Mouse (Mus musculus): Measurements from ENCODE around the gene Kmt2e. TPM values are rescaled to one million over a fixed set of nuclear protein-coding genes. Genes with fewer than 3 reads are reported as not detected.
A peak's percentile ranks its signal among the peaks of the same experiment; 100 is the strongest.

The Kmt2e gene
- polyA plus RNA-seq, 1 experiment from 2014 or later, result 162 TPM

DNA sequence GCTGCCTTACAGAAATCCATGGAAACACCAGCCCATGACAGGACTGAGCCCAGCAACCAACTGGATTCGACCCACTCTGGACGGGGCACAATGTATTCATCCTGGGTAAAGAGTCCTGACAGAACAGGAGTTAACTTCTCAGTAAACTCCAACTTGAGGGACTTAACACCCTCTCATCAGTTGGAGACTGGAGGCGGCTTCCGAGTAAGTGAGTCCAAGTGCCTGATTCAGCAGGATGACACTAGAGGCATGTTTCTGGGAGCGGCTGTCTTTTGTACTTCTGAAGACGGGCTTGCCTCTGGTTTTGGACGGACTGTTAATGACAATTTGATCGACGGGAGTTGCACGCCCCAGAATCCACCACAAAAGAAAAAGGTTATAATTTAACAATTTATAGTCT, 63.7 kb downstream of the Kmt2e start:
- Histone ChIP-seq H3K36me3 (ENCODE audit: control insufficient read depth, insufficient read depth, low read length) (peaks cover 55% of the 10 kb centered on the region), H3K9ac (ENCODE audit: low read depth, low read length) (no peak overlapping the region), H3K4me1 (ENCODE audit: control insufficient read depth, insufficient read depth, low read length) (no peaks in the 10 kb centered on the region), H3K9me3 (replicated peaks; ENCODE audit: control insufficient read depth, low read length, poor library complexity, severe bottlenecking) (no peaks in the 10 kb centered on the region), H3K4me3 (ENCODE audit: low read depth, low read length) (no peak overlapping the region), H3K27ac (ENCODE audit: low read length) (no peak overlapping the region), H3K27me3 (ENCODE audit: control insufficient read depth, insufficient read depth, low read depth, low read length) (no peaks in the 10 kb centered on the region), H3K4me2 (ENCODE audit: low read length) (no peak overlapping the region)
- ATAC-seq, result no peak
- WGBS, result 87% methylated on average over 10 of the region's 10 CpGs

DNA sequence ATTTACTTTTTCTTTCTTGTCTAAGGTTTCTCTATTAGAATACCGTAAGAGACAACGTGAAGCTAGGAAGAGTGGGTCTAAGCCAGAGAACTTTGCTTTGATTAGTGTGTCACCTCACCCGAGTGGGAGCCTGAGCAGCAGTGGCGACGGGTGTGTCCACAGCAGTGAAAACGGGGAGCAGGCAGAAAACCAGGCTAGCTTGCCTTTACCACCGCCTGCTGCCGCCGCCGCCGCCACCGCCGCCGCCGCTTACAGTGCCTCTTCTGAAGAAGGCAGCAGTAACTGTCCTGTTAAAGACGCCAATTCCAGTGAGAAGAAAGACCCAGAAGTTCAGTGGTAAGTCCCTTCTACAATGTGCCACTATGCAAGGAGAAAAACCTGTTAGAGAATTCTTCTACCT, 65.0 kb downstream of the Kmt2e start:
- H3K9me3 ChIP-seq (replicated peaks; ENCODE audit: control insufficient read depth, low read length, poor library complexity, severe bottlenecking), result no peaks in the 10 kb centered on the region
- no peak overlapping the region for H3K9ac ChIP-seq (ENCODE audit: low read depth, low read length)
- 95% methylated on average over 16 of the region's 16 CpGs for WGBS
- no peaks in the 10 kb centered on the region for H3K27me3 ChIP-seq (ENCODE audit: control insufficient read depth, insufficient read depth, low read depth, low read length)
- no peak for ATAC-seq
- no peak overlapping the region for H3K27ac ChIP-seq (ENCODE audit: low read length)
- H3K4me3 ChIP-seq (ENCODE audit: low read depth, low read length), result no peak overlapping the region
- H3K4me2 ChIP-seq (ENCODE audit: low read length), result no peak overlapping the region
- H3K36me3 ChIP-seq (ENCODE audit: control insufficient read depth, insufficient read depth, low read length), result peaks cover 51% of the 10 kb centered on the region
- H3K4me1 ChIP-seq (ENCODE audit: control insufficient read depth, insufficient read depth, low read length), result no peaks in the 10 kb centered on the region

DNA sequence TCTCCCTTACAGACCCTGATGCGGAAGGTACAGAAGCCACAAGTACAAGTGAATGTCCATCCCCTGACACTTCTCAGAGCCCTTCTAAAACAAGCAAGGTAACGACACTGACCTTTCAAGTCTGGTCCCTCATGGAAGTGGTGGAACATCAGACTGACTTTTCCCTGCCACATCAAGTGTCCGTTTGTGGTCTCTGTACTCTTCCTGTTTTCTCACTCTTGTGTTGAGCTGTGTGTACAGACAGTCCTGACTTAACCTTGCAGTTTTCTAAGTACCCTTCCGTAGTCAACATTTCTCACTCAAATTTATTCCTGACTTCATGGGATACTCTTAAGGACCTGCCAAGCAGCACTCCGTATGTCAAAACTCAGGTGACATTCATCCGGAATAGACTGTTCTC, 66.5 kb downstream of the Kmt2e start:
- 89% methylated on average over 6 of the region's 6 CpGs for WGBS
- H3K9me3 ChIP-seq (replicated peaks; ENCODE audit: control insufficient read depth, low read length, poor library complexity, severe bottlenecking), result no peaks in the 10 kb centered on the region
- H3K27ac ChIP-seq (ENCODE audit: low read length), result no peak overlapping the region
- H3K4me3 ChIP-seq (ENCODE audit: low read depth, low read length), result no peak overlapping the region
- no peak overlapping the region for H3K4me2 ChIP-seq (ENCODE audit: low read length)
- no peak for ATAC-seq
- H3K36me3 ChIP-seq (ENCODE audit: control insufficient read depth, insufficient read depth, low read length), result peaks cover 45% of the 10 kb centered on the region
- H3K9ac ChIP-seq (ENCODE audit: low read depth, low read length), result no peak overlapping the region
- no peaks in the 10 kb centered on the region for H3K4me1 ChIP-seq (ENCODE audit: control insufficient read depth, insufficient read depth, low read length)
- no peaks in the 10 kb centered on the region for H3K27me3 ChIP-seq (ENCODE audit: control insufficient read depth, insufficient read depth, low read depth, low read length)

DNA sequence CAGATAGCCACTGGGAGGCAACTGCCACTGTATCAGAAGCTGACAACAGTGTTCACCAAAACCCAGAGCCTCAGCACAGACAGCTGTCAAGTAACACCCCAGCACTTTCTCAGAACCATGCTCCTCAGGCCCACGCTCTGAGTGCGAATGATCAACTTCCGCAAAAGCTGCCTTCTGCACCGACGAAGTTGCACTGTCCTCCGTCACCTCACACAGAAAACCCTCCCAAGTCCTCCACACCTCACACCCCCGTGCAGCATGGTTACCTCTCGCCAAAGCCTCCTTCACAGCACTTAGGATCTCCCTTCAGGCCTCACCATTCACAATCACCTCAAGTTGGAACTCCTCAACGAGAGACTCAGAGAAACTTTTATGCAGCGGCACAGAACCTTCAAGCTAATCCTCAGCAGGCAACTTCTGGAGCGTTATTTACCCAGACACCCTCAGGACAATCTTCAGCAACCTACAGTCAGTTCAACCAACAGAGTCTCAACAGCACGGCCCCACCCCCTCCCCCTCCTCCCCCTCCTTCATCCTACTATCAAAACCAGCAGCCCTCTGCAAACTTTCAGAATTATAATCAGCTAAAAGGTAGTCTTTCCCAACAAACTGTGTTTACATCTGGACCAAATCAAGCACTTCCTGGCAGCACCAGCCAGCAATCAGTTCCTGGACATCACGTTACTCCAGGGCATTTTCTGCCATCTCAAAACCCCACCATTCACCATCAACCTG, 67.5 kb downstream of the Kmt2e start:
- H3K36me3 ChIP-seq (ENCODE audit: control insufficient read depth, insufficient read depth, low read length), result peaks cover 40% of the 10 kb centered on the region
- no peaks in the 10 kb centered on the region for H3K9me3 ChIP-seq (replicated peaks; ENCODE audit: control insufficient read depth, low read length, poor library complexity, severe bottlenecking)
- no peak overlapping the region for H3K4me3 ChIP-seq (ENCODE audit: low read depth, low read length)
- ATAC-seq, result 0 out of 2 replicates have a peak, but pooled peaks have one; percentile 24
- H3K27me3 ChIP-seq (ENCODE audit: control insufficient read depth, insufficient read depth, low read depth, low read length), result no peaks in the 10 kb centered on the region
- 73% methylated on average over 13 of the region's 13 CpGs for WGBS
- no peak overlapping the region for H3K4me2 ChIP-seq (ENCODE audit: low read length)
- H3K4me1 ChIP-seq (ENCODE audit: control insufficient read depth, insufficient read depth, low read length), result no peaks in the 10 kb centered on the region
- H3K9ac ChIP-seq (ENCODE audit: low read depth, low read length), result no peak overlapping the region
- H3K27ac ChIP-seq (ENCODE audit: low read length), result no peak overlapping the region

DNA sequence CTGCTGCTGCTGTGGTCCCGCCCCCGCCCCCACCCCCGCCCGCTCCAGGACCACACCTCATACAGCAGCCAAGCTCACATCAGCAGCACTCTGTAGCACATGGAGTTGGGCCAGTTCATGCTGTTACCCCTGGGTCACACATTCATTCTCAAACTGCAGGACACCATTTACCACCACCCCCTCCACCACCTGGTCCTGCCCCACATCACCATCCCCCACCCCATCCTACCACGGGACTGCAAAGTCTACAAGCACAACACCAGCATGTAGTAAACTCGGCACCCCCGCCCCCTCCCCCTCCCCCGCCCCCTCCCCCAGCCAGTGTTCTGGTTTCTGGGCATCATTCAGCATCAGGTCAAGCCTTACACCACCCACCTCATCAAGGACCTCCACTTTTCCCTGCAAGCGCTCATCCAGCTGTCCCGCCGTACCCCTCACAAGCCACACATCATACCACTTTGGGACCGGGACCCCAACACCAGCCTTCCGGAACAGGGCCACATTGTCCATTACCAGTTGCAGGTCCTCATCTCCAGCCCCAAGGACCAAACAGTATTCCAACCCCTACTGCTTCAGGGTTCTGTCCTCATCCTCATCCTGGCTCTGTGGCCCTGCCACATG, 68.2 kb downstream of the Kmt2e start:
- H3K9ac ChIP-seq (ENCODE audit: low read depth, low read length), result no peak overlapping the region
- WGBS, result 87% methylated on average over 12 of the region's 13 CpGs
- no peak overlapping the region for H3K4me2 ChIP-seq (ENCODE audit: low read length)
- H3K4me1 ChIP-seq (ENCODE audit: control insufficient read depth, insufficient read depth, low read length), result no peaks in the 10 kb centered on the region
- no peak overlapping the region for H3K27ac ChIP-seq (ENCODE audit: low read length)
- H3K9me3 ChIP-seq (replicated peaks; ENCODE audit: control insufficient read depth, low read length, poor library complexity, severe bottlenecking), result no peaks in the 10 kb centered on the region
- no peak overlapping the region for H3K4me3 ChIP-seq (ENCODE audit: low read depth, low read length)
- ATAC-seq, result peak; percentile 30; the same call in 1 of the 2 replicates
- no peaks in the 10 kb centered on the region for H3K27me3 ChIP-seq (ENCODE audit: control insufficient read depth, insufficient read depth, low read depth, low read length)
- H3K36me3 ChIP-seq (ENCODE audit: control insufficient read depth, insufficient read depth, low read length), result peaks cover 37% of the 10 kb centered on the region

DNA sequence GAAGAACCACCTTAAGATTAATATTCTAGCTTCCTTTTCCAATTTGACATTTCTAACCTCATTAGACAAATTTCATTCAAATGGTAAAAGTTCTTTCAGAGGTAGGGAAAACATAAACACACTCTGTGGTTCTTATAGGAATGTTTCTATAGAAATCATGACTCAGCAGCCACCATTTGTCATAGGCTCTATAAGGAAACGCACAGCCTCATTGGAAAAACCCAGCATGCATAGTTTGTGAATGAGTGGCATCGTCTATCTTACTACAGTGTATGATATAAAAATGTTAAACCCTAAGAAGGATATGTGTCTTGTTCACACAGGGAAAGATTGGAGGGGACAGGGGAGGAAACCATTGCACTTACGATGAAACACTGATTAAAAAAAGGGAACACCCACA, 71.3 kb downstream of the Kmt2e start:
- Histone ChIP-seq H3K4me2 (ENCODE audit: low read length) (no peak overlapping the region), H3K9me3 (replicated peaks; ENCODE audit: control insufficient read depth, low read length, poor library complexity, severe bottlenecking) (no peaks in the 10 kb centered on the region), H3K4me3 (ENCODE audit: low read depth, low read length) (no peak overlapping the region), H3K27ac (ENCODE audit: low read length) (no peak overlapping the region), H3K27me3 (ENCODE audit: control insufficient read depth, insufficient read depth, low read depth, low read length) (no peaks in the 10 kb centered on the region), H3K36me3 (ENCODE audit: control insufficient read depth, insufficient read depth, low read length) (peaks cover 26% of the 10 kb centered on the region), H3K9ac (ENCODE audit: low read depth, low read length) (no peak overlapping the region), H3K4me1 (ENCODE audit: control insufficient read depth, insufficient read depth, low read length) (no peaks in the 10 kb centered on the region)
- ATAC-seq, result no peak
- 92% methylated on average over 3 of the region's 3 CpGs for WGBS

DNA sequence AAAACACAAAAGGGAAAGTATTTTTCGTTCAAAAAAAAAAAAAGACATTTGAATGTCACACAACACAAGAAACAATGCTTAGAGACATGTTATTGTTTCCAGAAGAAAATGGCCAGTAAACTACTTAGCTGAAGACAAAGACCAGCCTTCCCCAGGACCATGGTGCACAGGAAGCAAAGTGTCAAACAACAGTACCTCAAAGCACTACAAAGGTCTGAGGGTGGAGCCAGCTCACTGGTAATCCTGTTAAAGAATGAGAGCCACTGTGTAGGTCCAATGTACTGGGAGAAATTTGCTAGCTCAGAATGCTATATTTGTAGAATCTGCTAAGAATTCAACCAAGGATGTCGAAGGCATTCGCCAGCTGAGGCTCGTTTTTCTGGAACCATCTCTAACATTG, 73.0 kb downstream of the Kmt2e start:
- 64% methylated on average over 4 of the region's 4 CpGs for WGBS
- Histone ChIP-seq H3K4me1 (ENCODE audit: control insufficient read depth, insufficient read depth, low read length) (no peaks in the 10 kb centered on the region), H3K36me3 (ENCODE audit: control insufficient read depth, insufficient read depth, low read length) (peaks cover 16% of the 10 kb centered on the region), H3K4me2 (ENCODE audit: low read length) (no peak overlapping the region), H3K27ac (ENCODE audit: low read length) (peak overlapping the region; percentile 29; the same call in 1 of the 2 replicates), H3K9ac (ENCODE audit: low read depth, low read length) (no peak overlapping the region), H3K4me3 (ENCODE audit: low read depth, low read length) (no peak overlapping the region), H3K27me3 (ENCODE audit: control insufficient read depth, insufficient read depth, low read depth, low read length) (no peaks in the 10 kb centered on the region), H3K9me3 (replicated peaks; ENCODE audit: control insufficient read depth, low read length, poor library complexity, severe bottlenecking) (no peaks in the 10 kb centered on the region)
- ATAC-seq, result no peak

DNA sequence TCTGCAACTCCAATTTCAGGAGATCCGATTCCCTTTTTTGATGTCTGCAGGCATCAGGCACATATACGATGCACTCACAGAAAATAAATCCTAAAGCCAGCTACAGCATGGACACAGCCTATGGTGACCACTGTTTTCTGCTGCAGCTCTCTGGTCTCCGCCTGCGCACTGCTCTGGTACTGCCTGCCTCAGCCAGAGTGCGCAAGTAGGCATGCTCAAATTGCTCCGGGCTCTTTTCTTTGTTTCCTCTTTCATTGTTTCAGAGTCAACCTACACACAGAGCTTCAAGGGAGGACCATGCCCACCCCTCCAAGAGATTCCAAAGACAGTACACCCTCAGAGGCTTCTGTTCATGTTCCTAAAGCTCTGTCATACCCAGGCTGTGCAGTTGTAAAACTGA, 74.4 kb downstream of the Kmt2e start:
- peaks cover 20% of the 10 kb centered on the region for H3K36me3 ChIP-seq (ENCODE audit: control insufficient read depth, insufficient read depth, low read length)
- ATAC-seq, result no peak
- no peak overlapping the region for H3K4me3 ChIP-seq (ENCODE audit: low read depth, low read length)
- no peaks in the 10 kb centered on the region for H3K4me1 ChIP-seq (ENCODE audit: control insufficient read depth, insufficient read depth, low read length)
- no peak overlapping the region for H3K4me2 ChIP-seq (ENCODE audit: low read length)
- H3K9ac ChIP-seq (ENCODE audit: low read depth, low read length), result no peak overlapping the region
- H3K9me3 ChIP-seq (replicated peaks; ENCODE audit: control insufficient read depth, low read length, poor library complexity, severe bottlenecking), result no peaks in the 10 kb centered on the region
- 84% methylated on average over 6 of the region's 6 CpGs for WGBS
- H3K27ac ChIP-seq (ENCODE audit: low read length), result no peak overlapping the region
- no peaks in the 10 kb centered on the region for H3K27me3 ChIP-seq (ENCODE audit: control insufficient read depth, insufficient read depth, low read depth, low read length)

DNA sequence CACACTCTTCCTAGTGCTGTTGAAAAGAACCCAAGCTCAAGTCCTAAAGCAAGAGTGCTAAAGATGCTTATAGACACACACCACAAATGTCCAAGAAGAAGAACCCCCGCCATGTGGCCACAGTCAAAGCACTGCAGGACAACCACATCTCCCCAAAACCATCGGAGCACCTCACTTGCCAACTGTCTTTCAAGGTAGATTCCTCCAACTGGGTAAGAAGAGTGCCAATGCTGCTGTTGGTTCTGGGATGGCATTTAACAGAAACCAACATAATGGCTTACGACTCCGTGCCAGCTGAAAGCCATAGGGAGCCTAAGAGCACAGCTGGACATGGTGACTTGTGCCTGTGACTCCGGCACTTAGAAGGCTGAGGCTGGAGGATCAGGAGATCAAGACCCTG, 77.2 kb downstream of the Kmt2e start:
- Histone ChIP-seq H3K4me3 (ENCODE audit: low read depth, low read length) (no peak overlapping the region), H3K27ac (ENCODE audit: low read length) (no peak overlapping the region), H3K36me3 (ENCODE audit: control insufficient read depth, insufficient read depth, low read length) (peaks cover 26% of the 10 kb centered on the region), H3K4me2 (ENCODE audit: low read length) (no peak overlapping the region), H3K9me3 (replicated peaks; ENCODE audit: control insufficient read depth, low read length, poor library complexity, severe bottlenecking) (no peaks in the 10 kb centered on the region), H3K9ac (ENCODE audit: low read depth, low read length) (no peak overlapping the region), H3K4me1 (ENCODE audit: control insufficient read depth, insufficient read depth, low read length) (no peaks in the 10 kb centered on the region), H3K27me3 (ENCODE audit: control insufficient read depth, insufficient read depth, low read depth, low read length) (no peaks in the 10 kb centered on the region)
- ATAC-seq, result no peak
- 96% methylated on average over 5 of the region's 5 CpGs for WGBS
